Mouse (Mus musculus) C2C12 (cell line): ENCODE data around the gene Pgm2. TPM values are rescaled to one million over a fixed set of nuclear protein-coding genes. Genes with fewer than 3 reads are reported as not detected.

Experiments used
- H3K27me3 ChIP-seq: one replicate; pipeline ENCODE4 v1.6.1; 2011; ENCODE audit not compliant: control insufficient read depth, insufficient read depth, insufficient read length
- H3K36me3 ChIP-seq: one replicate; pipeline ENCODE4 v1.6.1; 2011; ENCODE audit not compliant: control insufficient read depth, insufficient read depth
- H3K4me3 ChIP-seq: one replicate; pipeline ENCODE4 v1.5.1; 2011; ENCODE audit warnings: mild to moderate bottlenecking, control low read depth; ENCODE audit not compliant: poor library complexity, insufficient read depth, severe bottlenecking
- H3K79me2 ChIP-seq: one replicate; pipeline ENCODE4 v1.6.1; 2011; ENCODE audit not compliant: control insufficient read depth, insufficient read depth
- H3K79me3 ChIP-seq: one replicate; pipeline ENCODE4 v1.6.1; 2011; ENCODE audit warnings: low read depth, control low read depth
- H3ac ChIP-seq: one replicate; pipeline ENCODE3; 2011; ENCODE audit warnings: low read depth; ENCODE audit not compliant: control insufficient read depth, insufficient read length
- CEBPB ChIP-seq: IDR thresholded peaks from one replicate; pipeline ENCODE4 v1.6.1; 2011; ENCODE audit warnings: low read depth, mild to moderate bottlenecking, control low read depth, moderate library complexity
- CTCF ChIP-seq: IDR thresholded peaks from one replicate; pipeline ENCODE4 v1.5.1; 2011; ENCODE audit not compliant: control insufficient read depth, insufficient read depth, insufficient read length
- FOSL1 ChIP-seq: IDR thresholded peaks from one replicate; pipeline ENCODE4 v1.8.0; 2011; ENCODE audit warnings: mild to moderate bottlenecking, low read length; ENCODE audit not compliant: poor library complexity, insufficient read depth, severe bottlenecking
- MAX ChIP-seq: IDR thresholded peaks from one replicate; pipeline ENCODE4 v1.6.1; 2011; ENCODE audit warnings: mild to moderate bottlenecking, control low read depth
- MYOD1 ChIP-seq: IDR thresholded peaks from one replicate; pipeline ENCODE4 v1.6.1; 2011; ENCODE audit warnings: low read depth; ENCODE audit not compliant: control insufficient read depth, insufficient read length
- MYOG ChIP-seq: IDR thresholded peaks from one replicate; pipeline ENCODE4 v1.6.1; 2011; ENCODE audit not compliant: control insufficient read depth, insufficient read length; ENCODE audit errors: extremely low read depth
- USF1 ChIP-seq: IDR thresholded peaks from one replicate; pipeline ENCODE4 v1.6.1; 2011; ENCODE audit warnings: low read depth, mild to moderate bottlenecking, control low read depth, moderate library complexity
- microRNA-seq: library from miRNA; unstranded; fragments of <30 nt; microRNA quantifications from one replicate; pipeline ENCODE4, GENCODE M21; 2019; ENCODE audit warnings: borderline microRNAs expressed
- polyA plus RNA-seq: library from polyadenylated mRNA; unstranded; fragments of >200 nt; fragmentation: generic; extraction: Trizol; gene quantifications from one replicate; pipeline ENCODE4 v1.2.1, GENCODE M21; 2012; ENCODE audit warnings: missing spikeins

Gene Pgm2
- polyA plus RNA-seq, 1 experiment = 22.6 TPM

DNA sequence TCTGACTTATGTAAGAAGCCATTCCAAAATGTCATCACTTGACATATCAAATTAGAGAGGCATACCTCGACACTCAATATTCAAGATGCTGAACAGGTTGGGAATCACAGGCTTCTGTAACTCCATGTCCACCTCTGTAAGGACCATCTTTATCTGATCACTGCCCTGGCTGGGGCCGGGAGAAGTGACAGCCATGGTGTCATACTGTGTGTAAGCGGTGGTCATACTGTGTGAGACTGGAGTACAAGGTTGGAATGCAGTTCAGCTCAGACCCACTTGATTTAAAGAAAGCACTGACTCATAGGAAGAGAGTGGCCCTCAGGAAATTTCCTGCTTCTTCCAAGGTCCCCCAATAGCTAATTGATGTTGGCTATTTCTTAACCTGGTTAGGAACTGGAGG is 71.7 kb downstream of the Pgm2 start:
- H3K79me2 ChIP-seq = peaks cover 12% of the 10 kb centered on the region
- H3K36me3 ChIP-seq = no peaks in the 10 kb centered on the region
- TF ChIP-seq FOSL1 = no peak
- no peak for TF ChIP-seq CEBPB
- no peak for TF ChIP-seq CTCF
- TF ChIP-seq MYOD1 = no peak
- TF ChIP-seq USF1 = no peak

DNA sequence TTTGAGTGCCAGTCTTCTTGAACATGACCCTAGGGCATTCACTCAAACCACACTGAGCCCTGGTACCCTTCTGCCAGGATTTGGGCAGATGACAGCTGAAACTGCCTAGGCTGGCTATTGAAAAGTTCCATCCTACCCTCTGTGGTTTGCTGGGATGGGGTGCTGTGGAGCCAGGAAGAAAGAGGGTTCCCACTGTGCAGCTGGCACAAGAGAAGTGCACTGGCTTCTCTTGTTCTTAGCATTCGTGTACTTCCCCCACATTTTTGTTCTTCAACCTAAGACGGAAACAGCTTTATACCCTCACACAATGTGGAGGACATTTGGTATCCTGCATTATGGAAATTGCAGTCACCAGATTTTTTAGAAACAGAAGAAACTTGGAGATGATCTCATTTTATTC is 73.1 kb downstream of the Pgm2 start:
- H3K27me3 ChIP-seq = no peaks in the 10 kb centered on the region
- no peaks in the 10 kb centered on the region for H3K36me3 ChIP-seq
- no peak overlapping the region for H3K4me3 ChIP-seq
- peaks cover 12% of the 10 kb centered on the region for H3K79me2 ChIP-seq
- no peak for TF ChIP-seq MYOD1
- no peak for TF ChIP-seq USF1
- TF ChIP-seq MAX = no peak
- TF ChIP-seq FOSL1 = no peak
- no peak for TF ChIP-seq CEBPB
- no peak for TF ChIP-seq CTCF
- TF ChIP-seq MYOG = no peak
- H3K79me3 ChIP-seq = peaks cover 3% of the 10 kb centered on the region
- no peak overlapping the region for H3ac ChIP-seq

More for the DNA sequence above, 71.7 kb downstream of the Pgm2 start:
- H3K27me3 ChIP-seq = no peaks in the 10 kb centered on the region
- H3ac ChIP-seq = no peak overlapping the region
- peaks cover 3% of the 10 kb centered on the region for H3K79me3 ChIP-seq
- no peak overlapping the region for H3K4me3 ChIP-seq

DNA sequence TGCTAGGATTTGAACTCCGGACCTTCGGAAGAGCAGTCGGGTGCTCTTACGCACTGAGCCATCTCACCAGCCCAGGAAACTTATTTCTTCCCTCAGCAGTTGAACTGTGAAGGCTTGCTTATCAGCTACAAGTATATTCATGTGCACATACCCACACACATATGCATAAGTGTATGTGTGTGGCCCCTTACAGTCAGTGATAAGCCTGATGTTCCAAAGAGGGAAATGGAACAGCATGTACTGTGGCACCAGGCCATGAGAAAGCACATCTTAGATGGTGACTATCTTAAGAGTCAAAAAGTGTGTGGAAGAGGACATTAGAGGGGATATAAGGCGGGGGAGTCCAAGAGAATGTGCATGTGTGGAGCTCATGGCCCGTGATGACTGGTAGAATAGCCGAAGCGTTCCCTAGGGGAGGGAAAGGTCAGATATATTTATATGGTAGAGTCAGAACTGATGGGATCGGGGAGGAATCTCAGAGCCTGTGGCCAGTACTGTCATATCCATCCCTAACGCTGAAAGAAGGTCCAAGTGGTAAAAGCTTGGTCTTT is 76.3 kb downstream of the Pgm2 start:
- no peaks in the 10 kb centered on the region for H3K27me3 ChIP-seq
- no peaks in the 10 kb centered on the region for H3K79me3 ChIP-seq
- TF ChIP-seq CTCF = no peak
- no peak for TF ChIP-seq MAX
- no peak for TF ChIP-seq FOSL1
- no peak for TF ChIP-seq CEBPB
- no peak for TF ChIP-seq MYOD1
- no peak for TF ChIP-seq MYOG
- no peak for TF ChIP-seq USF1
- peaks cover 3% of the 10 kb centered on the region for H3K79me2 ChIP-seq
- no peak overlapping the region for H3K4me3 ChIP-seq
- H3K36me3 ChIP-seq = peaks cover 7% of the 10 kb centered on the region
- H3ac ChIP-seq = no peak overlapping the region

DNA sequence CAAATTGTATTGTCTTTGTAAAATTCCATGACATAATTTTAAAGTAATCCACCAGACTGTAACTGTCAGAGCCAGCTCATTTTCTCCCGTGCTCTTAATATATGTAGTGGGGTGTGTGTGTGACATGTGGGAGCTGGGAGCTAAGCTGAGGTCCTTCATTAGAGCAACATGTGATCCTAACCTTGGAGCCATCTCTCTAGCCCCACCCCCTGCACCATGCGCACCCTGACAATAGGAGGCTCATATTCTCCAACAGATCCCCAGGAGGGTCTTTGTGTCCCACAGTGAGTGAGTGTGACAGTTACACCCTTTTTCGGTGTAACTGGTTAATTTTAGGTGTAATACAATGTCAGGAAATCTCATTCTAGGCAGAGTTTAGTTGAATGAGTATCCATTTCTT is 80.1 kb downstream of the Pgm2 start:
- no peaks in the 10 kb centered on the region for H3K79me2 ChIP-seq
- H3K4me3 ChIP-seq = no peak overlapping the region
- no peaks in the 10 kb centered on the region for H3K27me3 ChIP-seq
- TF ChIP-seq MYOG (no peak), FOSL1 (no peak), USF1 (no peak), CTCF (no peak), MAX (no peak), CEBPB (no peak), MYOD1 (no peak)
- H3K79me3 ChIP-seq = no peaks in the 10 kb centered on the region
- H3ac ChIP-seq = no peak overlapping the region
- peaks cover 7% of the 10 kb centered on the region for H3K36me3 ChIP-seq

DNA sequence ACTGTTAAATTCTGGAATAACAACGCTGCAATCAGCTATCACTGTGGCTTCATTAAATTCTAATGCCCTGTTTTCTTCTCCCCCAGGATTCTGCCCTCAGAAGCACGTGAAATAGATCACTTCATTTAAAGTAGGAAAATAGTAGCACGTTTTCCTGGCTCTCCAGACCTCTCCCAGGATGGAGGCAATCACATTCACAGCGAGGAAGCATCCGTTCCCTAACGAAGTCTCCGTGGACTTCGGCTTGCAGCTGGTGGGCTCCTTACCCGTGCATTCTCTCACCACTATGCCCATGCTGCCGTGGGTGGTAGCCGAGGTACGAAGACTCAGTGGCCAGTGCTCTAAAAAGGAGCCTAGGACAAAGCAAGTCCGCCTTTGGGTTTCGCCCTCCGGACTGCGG is 80.6 kb downstream of the Pgm2 start:
- H3ac ChIP-seq = no peak overlapping the region
- H3K79me2 ChIP-seq = peaks cover under 1% of the 10 kb centered on the region
- H3K4me3 ChIP-seq = no peak overlapping the region
- H3K79me3 ChIP-seq = no peaks in the 10 kb centered on the region
- no peaks in the 10 kb centered on the region for H3K27me3 ChIP-seq
- peaks cover 7% of the 10 kb centered on the region for H3K36me3 ChIP-seq
- TF ChIP-seq CEBPB = no peak
- no peak for TF ChIP-seq FOSL1
- no peak for TF ChIP-seq MAX
- no peak for TF ChIP-seq MYOG
- TF ChIP-seq MYOD1 = no peak
- no peak for TF ChIP-seq CTCF
- no peak for TF ChIP-seq USF1

DNA sequence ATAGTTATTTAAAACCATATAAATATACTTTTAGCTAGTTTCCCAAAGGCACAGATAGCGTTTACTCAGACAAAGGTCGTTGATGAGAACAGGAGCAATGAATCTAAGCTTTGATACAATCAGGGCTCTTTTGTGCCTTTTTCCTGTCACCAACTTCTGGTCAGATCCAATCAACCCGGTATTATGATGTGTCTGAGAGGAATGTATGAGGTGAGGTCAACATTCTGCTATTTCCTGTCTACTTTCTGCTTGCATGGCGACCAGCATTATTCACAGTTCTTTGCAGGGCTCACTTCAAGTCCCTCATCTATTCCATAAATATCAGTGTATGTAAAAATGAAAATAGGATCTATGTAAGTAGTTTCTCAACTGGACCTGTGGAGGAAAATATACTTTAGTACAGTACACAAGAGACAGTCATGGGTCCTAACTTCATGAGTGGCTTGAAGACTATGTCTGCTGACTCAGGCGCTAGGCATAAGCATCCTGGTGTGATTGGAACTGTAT is 81.7 kb downstream of the Pgm2 start:
- Histone ChIP-seq H3K36me3 (peaks cover 7% of the 10 kb centered on the region), H3ac (no peak overlapping the region), H3K79me3 (no peaks in the 10 kb centered on the region), H3K27me3 (no peaks in the 10 kb centered on the region), H3K4me3 (no peak overlapping the region), H3K79me2 (peaks cover 6% of the 10 kb centered on the region)
- TF ChIP-seq MAX (no peak), USF1 (no peak), CEBPB (no peak), MYOD1 (no peak), FOSL1 (no peak), CTCF (no peak), MYOG (no peak)

Small RNA genes within 50 kb of the gene (microRNA-seq; reads per million reads assigned to microRNA genes)
- gene Gm22395 (not detected), gene Gm23967 (not detected)

Other genes starting within 250 kb of the Pgm2 start
- 11.8 TPM for gene Rell1, start 124.1 kb upstream of the Pgm2 start, polyA plus RNA-seq
- gene Tbc1d1, start 63.4 kb downstream of the Pgm2 start, polyA plus RNA-seq = 25.0 TPM